Mouse (Mus musculus) embryo, embryonic 10 days (tissue): ENCODE measurements at regions not wholly inside any gene's neighbourhood (a gene's known extent, or its start where the extent isn't known, plus 50 kb on each side); places are given as distances from the start of the nearest gene placed in this dataset.

Experiments
- DNase-seq: peaks from one replicate; pipeline ENCODE4 v3.0.0-alpha.2; 2015; ENCODE audit warnings: low spot score

GRCm38 (mm10) chr19:32939692-32940091 lies 182.4 kb downstream of the Pten start:
- no peak for DNase-seq

- no peak for DNase-seq
These were observed 183.5 kb downstream of the Pten start for GRCm38 (mm10) chr19:32940806-32941205.

- no peak for DNase-seq
These were observed 186.4 kb downstream of the Pten start for GRCm38 (mm10) chr19:32943594-32944230.

- DNase-seq: no peak
These were observed 190.0 kb downstream of the Pten start for GRCm38 (mm10) chr19:32947081-32947855.

GRCm38 (mm10) chr19:32950252-32950651 lies 193.0 kb downstream of the Pten start:
- no peak for DNase-seq

- DNase-seq: no peak
These were observed 193.5 kb downstream of the Pten start for GRCm38 (mm10) chr19:32950794-32951193.

- no peak for DNase-seq
These were observed 195.1 kb downstream of the Pten start for GRCm38 (mm10) chr19:32952425-32952824.

GRCm38 (mm10) chr19:32952928-32953687 lies 195.8 kb downstream of the Pten start:
- no peak for DNase-seq

- peak; percentile 56 for DNase-seq
These were observed 196.8 kb downstream of the Pten start for GRCm38 (mm10) chr19:32954001-32954605.

GRCm38 (mm10) chr19:32954942-32955341 lies 197.6 kb downstream of the Pten start:
- DNase-seq: no peak

GRCm38 (mm10) chr19:32956143-32956915 lies 199.0 kb downstream of the Pten start:
- peak; percentile 64 for DNase-seq

GRCm38 (mm10) chr19:32956916-32957558 lies 199.7 kb downstream of the Pten start:
- DNase-seq: peak; percentile 45

- no peak for DNase-seq
These were observed 201.0 kb downstream of the Pten start for GRCm38 (mm10) chr19:32958276-32958675.

GRCm38 (mm10) chr19:32958791-32959190 lies 201.5 kb downstream of the Pten start:
- DNase-seq: no peak

GRCm38 (mm10) chr19:32959844-32960195 lies 202.5 kb downstream of the Pten start:
- DNase-seq: no peak

- no peak for DNase-seq
These were observed 203.1 kb downstream of the Pten start for GRCm38 (mm10) chr19:32960196-32960947.

- DNase-seq: no peak
These were observed 204.2 kb downstream of the Pten start for GRCm38 (mm10) chr19:32961525-32961924.

GRCm38 (mm10) chr19:32963983-32964382 lies 206.7 kb downstream of the Pten start:
- DNase-seq: no peak

GRCm38 (mm10) chr19:32965488-32965887 lies 208.2 kb downstream of the Pten start:
- DNase-seq: no peak

GRCm38 (mm10) chr19:32969213-32969776 lies 212.0 kb downstream of the Pten start:
- peak; percentile 43 for DNase-seq
